Comparison of ENCODE assay signal across 8 mouse cellular contexts in the genomic region with DNA sequence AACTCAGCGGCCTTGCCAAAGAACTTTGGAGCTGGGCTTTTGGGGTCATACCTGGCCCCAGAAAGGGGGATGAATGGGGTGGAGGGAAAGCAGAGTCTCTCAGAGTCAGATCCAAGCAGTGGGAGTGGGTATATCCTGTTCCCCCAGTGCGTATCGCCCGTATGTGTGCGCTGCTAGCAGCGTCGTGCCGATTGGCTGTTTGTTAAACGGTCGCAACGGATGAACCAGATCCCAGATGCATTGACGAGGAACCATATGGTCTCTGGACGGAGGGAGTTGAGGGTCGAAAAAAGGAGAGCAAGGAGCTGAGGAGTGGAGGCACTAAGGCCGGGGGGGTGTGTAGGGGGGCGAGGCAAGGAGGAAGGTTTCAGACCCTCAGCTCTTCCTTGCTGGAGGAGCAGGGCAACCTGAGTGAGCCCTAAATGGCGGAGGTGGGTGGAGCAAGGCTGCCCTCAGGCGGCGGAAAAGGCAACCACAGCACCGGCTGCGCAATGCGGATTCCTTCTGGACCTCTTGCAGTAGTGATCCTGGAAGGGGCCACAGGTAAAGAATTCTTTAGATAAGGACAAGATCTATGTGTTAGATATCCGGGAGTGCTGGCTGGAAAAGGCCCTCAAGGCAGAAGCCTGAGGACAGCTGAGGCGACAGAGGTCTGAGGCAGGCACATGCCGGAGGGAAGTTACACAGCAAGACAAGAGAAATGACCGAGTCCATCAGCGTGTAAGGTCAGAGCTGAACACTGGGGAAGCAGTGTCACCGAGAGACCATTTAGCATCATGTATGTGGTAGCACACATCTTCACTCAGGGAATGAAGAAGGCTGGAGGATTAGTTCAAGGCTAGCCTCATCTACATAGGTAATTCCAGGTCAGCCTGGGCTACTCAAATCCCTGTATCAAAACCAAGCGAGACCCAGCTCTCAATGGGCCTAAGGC. TPM values are rescaled to one million over a fixed set of nuclear protein-coding genes. Genes with fewer than 3 reads are reported as not detected.
DNase-seq lines count a peak whose midpoint lies in the region; ATAC-seq and TF ChIP-seq lines count a peak whose summit lies in the region.

No protein-coding gene starts in this region.

- DNase-seq in 3134 (ENCODE audit: extremely low read depth, insufficient read length, low spot score): peak; percentile 44
- DNase-seq in adipocyte (ENCODE audit: low spot score): peak; percentile 21
- DNase-seq in embryo, embryonic 10.5 days (ENCODE audit: low spot score): peak; percentile 88
- peak; percentile 50 for DNase-seq in gastrocnemius, postnatal 25 days
- DNase-seq in midbrain, embryonic 14.5 days: peak; percentile 91
- peak; percentile 77 for DNase-seq in splenic B cell, adult 2 months (ENCODE audit: low read depth, low spot score)

- H3K4me2 ChIP-seq in intestine, postnatal 0 days (replicated peaks; ENCODE audit: low read depth): peak overlapping the region; percentile 60
- H3K4me2 ChIP-seq in limb, embryonic 12.5 days: peak overlapping the region; percentile 66
- H3K4me2 ChIP-seq in midbrain, embryonic 14.5 days (ENCODE audit: low read length): peak overlapping the region; percentile 96

- no peak overlapping the region for H3K9ac ChIP-seq in intestine, postnatal 0 days (ENCODE audit: low read depth, low read length)
- H3K9ac ChIP-seq in limb, embryonic 12.5 days (replicated peaks): peak overlapping the region; percentile 52
- peak overlapping the region; percentile 42; the same call in 1 of the 2 replicates for H3K9ac ChIP-seq in midbrain, embryonic 14.5 days (replicated peaks; ENCODE audit: low read length)

- H3K27ac ChIP-seq in intestine, postnatal 0 days (ENCODE audit: low read depth, low read length): no peak overlapping the region
- H3K27ac ChIP-seq in limb, embryonic 12.5 days: no peak overlapping the region
- H3K27ac ChIP-seq in midbrain, embryonic 14.5 days (replicated peaks; ENCODE audit: low read depth, low read length): peak overlapping the region; percentile 75

- H3K9me3 ChIP-seq in intestine, postnatal 0 days (ENCODE audit: control insufficient read depth): no peaks in the 10 kb centered on the region
- no peaks in the 10 kb centered on the region for H3K9me3 ChIP-seq in limb, embryonic 12.5 days
- H3K9me3 ChIP-seq in midbrain, embryonic 14.5 days (ENCODE audit: control insufficient read depth, low read length): no peaks in the 10 kb centered on the region

- 10% methylated on average over 29 of the region's 29 CpGs for WGBS in intestine, postnatal 0 days
- WGBS in limb, embryonic 12.5 days: 10% methylated on average over 29 of the region's 29 CpGs
- WGBS in midbrain, embryonic 14.5 days: 11% methylated on average over 29 of the region's 29 CpGs

- no peaks in the 10 kb centered on the region for H3K36me3 ChIP-seq in intestine, postnatal 0 days (ENCODE audit: control insufficient read depth, insufficient read depth)
- H3K36me3 ChIP-seq in limb, embryonic 12.5 days: no peaks in the 10 kb centered on the region
- peaks cover 11% of the 10 kb centered on the region for H3K36me3 ChIP-seq in midbrain, embryonic 14.5 days (ENCODE audit: control insufficient read depth, insufficient read depth, low read length)
- no peaks in the 10 kb centered on the region for H3K36me3 ChIP-seq in splenic B cell, adult 2 months (ENCODE audit: control insufficient read depth, insufficient read depth, low read length, poor library complexity, severe bottlenecking)

- TF ChIP-seq CTCF in intestine, postnatal 0 days (IDR thresholded peaks at IDR 0.05; ENCODE audit: low read depth): peak; percentile 97

- peaks cover 10% of the 10 kb centered on the region; the same call in 1 of the 2 replicates for H3K4me1 ChIP-seq in intestine, postnatal 0 days (replicated peaks; ENCODE audit: control insufficient read depth, insufficient read depth, low read length)
- peaks cover 41% of the 10 kb centered on the region for H3K4me1 ChIP-seq in limb, embryonic 12.5 days (replicated peaks)
- peaks cover 46% of the 10 kb centered on the region for H3K4me1 ChIP-seq in midbrain, embryonic 14.5 days (ENCODE audit: control insufficient read depth, insufficient read depth, low read length)

- H3K27me3 ChIP-seq in intestine, postnatal 0 days (replicated peaks; ENCODE audit: control insufficient read depth, insufficient read depth, low read length): peaks cover 44% of the 10 kb centered on the region
- peaks cover 49% of the 10 kb centered on the region for H3K27me3 ChIP-seq in limb, embryonic 12.5 days
- no peaks in the 10 kb centered on the region for H3K27me3 ChIP-seq in midbrain, embryonic 14.5 days (ENCODE audit: control insufficient read depth, insufficient read depth, low read length)
- no peaks in the 10 kb centered on the region for H3K27me3 ChIP-seq in splenic B cell, adult 2 months (ENCODE audit: control insufficient read depth, insufficient read depth, low read length, poor library complexity, severe bottlenecking)

- H3K4me3 ChIP-seq in intestine, postnatal 0 days (ENCODE audit: low read depth, low read length): peak overlapping the region; percentile 12; the same call in 1 of the 2 replicates
- peak overlapping the region; percentile 35 for H3K4me3 ChIP-seq in limb, embryonic 12.5 days (replicated peaks)
- peak overlapping the region; percentile 80 for H3K4me3 ChIP-seq in midbrain, embryonic 14.5 days (replicated peaks; ENCODE audit: low read depth, low read length)

- peak; percentile 52 for ATAC-seq in intestine, postnatal 0 days
- peak; percentile 41; the same call in 1 of the 2 replicates for ATAC-seq in limb, embryonic 12.5 days (ENCODE audit: insufficient number of reproducible peaks, insufficient read depth, low FRiP score, low TSS enrichment, low read depth)
- peak; percentile 65 for ATAC-seq in midbrain, embryonic 14.5 days (ENCODE audit: low FRiP score, low TSS enrichment)

RNA-seq across cellular contexts. Expression of gene Pnmal2, which starts 5.7 kb away (rescaled TPM):
- 1 to 10 TPM; 2.3 to 3.3 TPM for total RNA-seq in gastrocnemius, postnatal 25 days (2021)
- 3.3 and 3.6 TPM in 2 replicates for polyA plus RNA-seq in intestine, postnatal 0 days (2015; fragmentation: Nextera tagmentation; extraction: Ambion mirVana)
- polyA plus RNA-seq in limb, embryonic 12.5 days (2016; fragmentation: Nextera tagmentation; extraction: Ambion mirVana): 16.6 and 16.9 TPM in 2 replicates
- 115 and 116 TPM in 2 replicates for polyA plus RNA-seq in midbrain, embryonic 14.5 days (2014; fragmentation: Nextera tagmentation; extraction: Ambion mirVana)

RNA-seq across cellular contexts. Expression of gene Pnmal1, which starts 9.3 kb away (rescaled TPM):
- total RNA-seq in gastrocnemius, postnatal 25 days (2021): not detected
- 2.0 and 2.2 TPM in 2 replicates for polyA plus RNA-seq in intestine, postnatal 0 days (2015; fragmentation: Nextera tagmentation; extraction: Ambion mirVana)
- polyA plus RNA-seq in limb, embryonic 12.5 days (2016; fragmentation: Nextera tagmentation; extraction: Ambion mirVana): 1.4 and 1.5 TPM in 2 replicates
- 60.8 and 69.8 TPM in 2 replicates for polyA plus RNA-seq in midbrain, embryonic 14.5 days (2014; fragmentation: Nextera tagmentation; extraction: Ambion mirVana)

RNA-seq across cellular contexts. Expression of gene Calm3, which starts 26.3 kb away (rescaled TPM):
- total RNA-seq in gastrocnemius, postnatal 25 days (2021): 100 to 1,000 TPM; 257 to 291 TPM
- 236 and 241 TPM in 2 replicates for polyA plus RNA-seq in intestine, postnatal 0 days (2015; fragmentation: Nextera tagmentation; extraction: Ambion mirVana)
- 108 and 123 TPM in 2 replicates for polyA plus RNA-seq in limb, embryonic 12.5 days (2016; fragmentation: Nextera tagmentation; extraction: Ambion mirVana)
- polyA plus RNA-seq in midbrain, embryonic 14.5 days (2014; fragmentation: Nextera tagmentation; extraction: Ambion mirVana): 494 and 652 TPM in 2 replicates

RNA-seq across cellular contexts. Expression of gene Gm42372, which starts 32.7 kb away (rescaled TPM):
- not detected for total RNA-seq in gastrocnemius, postnatal 25 days (2021)
- 0.09 and 0.10 TPM in 2 replicates for polyA plus RNA-seq in intestine, postnatal 0 days (2015; fragmentation: Nextera tagmentation; extraction: Ambion mirVana)
- 0.26 and 0.32 TPM in 2 replicates for polyA plus RNA-seq in limb, embryonic 12.5 days (2016; fragmentation: Nextera tagmentation; extraction: Ambion mirVana)
- 6.4 and 8.7 TPM in 2 replicates for polyA plus RNA-seq in midbrain, embryonic 14.5 days (2014; fragmentation: Nextera tagmentation; extraction: Ambion mirVana)

RNA-seq across cellular contexts. Expression of gene Ccdc8, which starts 42.3 kb away (rescaled TPM):
- 1 to 10 TPM; 1.7 to 2.6 TPM for total RNA-seq in gastrocnemius, postnatal 25 days (2021)
- 3.6 and 4.0 TPM in 2 replicates for polyA plus RNA-seq in intestine, postnatal 0 days (2015; fragmentation: Nextera tagmentation; extraction: Ambion mirVana)
- polyA plus RNA-seq in limb, embryonic 12.5 days (2016; fragmentation: Nextera tagmentation; extraction: Ambion mirVana): 22.1 and 35.2 TPM in 2 replicates
- 3.1 and 4.5 TPM in 2 replicates for polyA plus RNA-seq in midbrain, embryonic 14.5 days (2014; fragmentation: Nextera tagmentation; extraction: Ambion mirVana)

Comparison
In these comparisons a context has a peak if more than half of its experiments do, and no peak if none do; other contexts are left out.
1. DNase-seq: peak in every context shown above with its lines; median percentile 91 in midbrain, embryonic 14.5 days; 88 in embryo, embryonic 10.5 days; 77 in splenic B cell, adult 2 months; 50 in gastrocnemius, postnatal 25 days; 44 in 3134; 21 in adipocyte.
2. H3K4me3 ChIP-seq: peak in every context shown above with its lines; median percentile 80 in midbrain, embryonic 14.5 days; 35 in limb, embryonic 12.5 days; 12 in intestine, postnatal 0 days.
3. RNA of gene Pnmal1, which starts 9.3 kb away (polyA plus RNA-seq): 60.8 to 69.8 TPM in midbrain, embryonic 14.5 days; 2.0 to 2.2 TPM in intestine, postnatal 0 days and 1.4 to 1.5 TPM in limb, embryonic 12.5 days; every median in the first group is over 10 times any median in the second.
4. Peak in every context shown above with its lines, with median percentiles within 50 percentile points of each other: ATAC-seq and H3K4me2 ChIP-seq.